Mouse (Mus musculus): ENCODE data around the gene Ndel1. TPM values are rescaled to one million over a fixed set of nuclear protein-coding genes. Genes with fewer than 3 reads are reported as not detected.
"Not testable (repeated sequence)": the region's sequence is repeated elsewhere in the genome, so short reads cannot be mapped to it uniquely, and the experiment has no call there.

Gene Ndel1
- polyA plus RNA-seq, 1 experiment = not detected

DNA sequence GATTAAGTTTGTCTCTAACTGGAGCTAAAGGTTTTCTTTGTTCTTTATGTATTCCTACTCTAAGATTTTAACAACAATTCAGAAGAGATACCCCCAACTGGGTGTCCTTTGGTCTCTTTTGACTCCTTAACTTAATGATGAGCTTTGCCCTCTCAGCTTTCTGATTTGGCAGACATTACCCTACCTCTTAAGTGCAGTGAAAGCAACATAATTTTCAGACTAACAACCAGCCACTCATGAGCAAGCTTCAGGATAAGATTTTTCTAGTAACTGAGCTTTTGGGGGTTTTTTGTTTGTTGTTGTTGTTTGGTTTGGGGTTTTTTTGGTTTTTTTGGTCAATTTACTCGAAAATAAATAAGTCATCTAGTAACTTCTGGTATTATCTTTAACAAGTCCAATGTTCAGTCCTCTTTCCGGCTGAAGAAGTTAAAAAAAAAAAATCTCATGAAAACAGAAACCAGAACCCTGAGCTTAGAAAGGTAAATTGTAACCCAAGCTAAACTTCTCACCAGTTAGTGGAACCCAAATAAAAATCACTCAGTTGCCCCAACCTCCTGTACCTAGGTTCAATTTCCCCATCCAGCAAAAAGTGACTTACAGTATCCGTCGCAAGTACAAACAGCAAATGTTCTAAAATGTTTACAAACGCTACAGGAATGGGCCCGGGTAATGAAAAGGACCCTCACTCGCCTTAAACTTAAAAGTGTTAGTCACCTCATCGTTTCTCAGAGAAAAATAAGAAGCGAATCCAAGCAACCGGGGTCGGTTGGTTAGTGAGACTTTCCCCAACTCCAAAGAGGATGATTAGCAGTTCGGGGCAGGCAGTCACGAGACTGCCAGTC is 19.8 kb downstream of the Ndel1 start:
- 1% methylated on average over 13 of the region's 13 CpGs for WGBS
- TF ChIP-seq POLR2A (IDR thresholded peaks at IDR 0.05; ENCODE audit: insufficient read depth, low read depth, low read length) = no peak
- TF ChIP-seq CTCF (IDR thresholded peaks at IDR 0.05; ENCODE audit: insufficient read depth, low read depth, low read length) = no peak
- peak overlapping the region; percentile 85 for H3K27ac ChIP-seq (ENCODE audit: insufficient read depth, low read depth, low read length)

DNA sequence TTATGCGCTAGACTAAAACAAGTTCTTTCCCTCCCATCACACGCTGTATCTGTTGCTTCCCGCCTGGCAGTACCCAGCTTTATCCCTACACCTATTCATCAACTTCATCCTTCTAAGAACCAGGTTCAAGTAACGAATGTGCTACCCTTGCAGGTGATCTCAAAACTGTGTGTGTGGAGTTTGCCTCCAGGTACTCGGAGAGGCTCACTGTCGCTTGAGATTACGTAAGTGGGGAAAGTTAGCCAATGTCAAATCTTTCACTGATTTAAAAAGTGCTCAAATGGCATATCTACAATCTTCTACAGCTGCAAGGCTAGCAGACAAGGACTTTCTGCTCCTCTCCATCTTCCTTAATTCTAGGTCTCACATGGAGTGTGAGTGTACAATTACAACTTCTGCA is 20.8 kb downstream of the Ndel1 start:
- Histone ChIP-seq H3K4me1 (ENCODE audit: control insufficient read depth, insufficient read depth, low read length) (no peaks in the 10 kb centered on the region), H3K27ac (ENCODE audit: insufficient read depth, low read depth, low read length) (no peak overlapping the region), H3K4me3 (ENCODE audit: insufficient read depth, low read depth, low read length) (no peak overlapping the region)
- WGBS = 60% methylated on average over 7 of the region's 7 CpGs
- TF ChIP-seq CTCF (IDR thresholded peaks at IDR 0.05; ENCODE audit: insufficient read depth, low read depth, low read length) = no peak
- no peak for TF ChIP-seq POLR2A (IDR thresholded peaks at IDR 0.05; ENCODE audit: insufficient read depth, low read depth, low read length)

More for the DNA sequence above, 19.8 kb downstream of the Ndel1 start:
- Histone ChIP-seq H3K4me3 (ENCODE audit: insufficient read depth, low read depth, low read length) (peak overlapping the region; percentile 79), H3K4me1 (ENCODE audit: control insufficient read depth, insufficient read depth, low read length) (no peaks in the 10 kb centered on the region)

DNA sequence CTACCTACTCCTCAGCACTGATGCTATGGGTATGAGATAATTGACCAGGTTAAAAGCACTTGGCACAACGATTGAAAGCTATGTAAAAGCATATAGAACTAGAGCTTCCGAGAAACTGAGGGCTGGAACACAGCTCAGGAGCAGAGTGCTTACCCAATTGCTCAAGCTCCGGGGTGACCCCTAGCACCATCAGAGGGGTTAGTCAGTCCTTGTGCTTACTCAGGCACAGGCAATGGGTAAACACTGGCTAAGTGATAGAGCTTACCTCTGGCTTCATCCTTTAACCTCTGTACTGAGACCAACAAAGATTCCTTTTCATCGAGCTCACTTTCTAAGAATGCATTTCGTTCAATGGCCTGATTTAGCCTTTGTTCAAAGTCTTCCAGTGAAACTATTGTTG is 32.1 kb downstream of the Ndel1 start:
- no peak for TF ChIP-seq POLR2A (IDR thresholded peaks at IDR 0.05; ENCODE audit: insufficient read depth, low read depth, low read length)
- no peak for TF ChIP-seq CTCF (IDR thresholded peaks at IDR 0.05; ENCODE audit: insufficient read depth, low read depth, low read length)

GRCm38 (mm10) chr11:68835034-68835433 is 36.6 kb downstream of the Ndel1 start:
- Histone ChIP-seq H3K4me3 (ENCODE audit: insufficient read depth, low read depth, low read length) (no peak overlapping the region), H3K4me1 (ENCODE audit: control insufficient read depth, insufficient read depth, low read length) (no peaks in the 10 kb centered on the region), H3K27ac (ENCODE audit: insufficient read depth, low read depth, low read length) (no peak overlapping the region)
- TF ChIP-seq CTCF (IDR thresholded peaks at IDR 0.05; ENCODE audit: insufficient read depth, low read depth, low read length) (no peak), POLR2A (IDR thresholded peaks at IDR 0.05; ENCODE audit: insufficient read depth, low read depth, low read length) (no peak)
- WGBS = 97% methylated on average over 3 of the region's 3 CpGs

More for the DNA sequence above, 32.1 kb downstream of the Ndel1 start:
- Histone ChIP-seq H3K4me3 (ENCODE audit: insufficient read depth, low read depth, low read length) (no peak overlapping the region), H3K27ac (ENCODE audit: insufficient read depth, low read depth, low read length) (no peak overlapping the region), H3K4me1 (ENCODE audit: control insufficient read depth, insufficient read depth, low read length) (no peaks in the 10 kb centered on the region)
- 66% methylated on average over 5 of the region's 5 CpGs for WGBS

- no peak overlapping the region for H3K4me3 ChIP-seq (ENCODE audit: insufficient read depth, low read depth, low read length)
- TF ChIP-seq POLR2A (IDR thresholded peaks at IDR 0.05; ENCODE audit: insufficient read depth, low read depth, low read length) (no peak), CTCF (IDR thresholded peaks at IDR 0.05; ENCODE audit: insufficient read depth, low read depth, low read length) (no peak)
- H3K27ac ChIP-seq (ENCODE audit: insufficient read depth, low read depth, low read length) = no peak overlapping the region
- H3K4me1 ChIP-seq (ENCODE audit: control insufficient read depth, insufficient read depth, low read length) = no peaks in the 10 kb centered on the region
Observed at GRCm38 (mm10) chr11:68833593-68833992, 38.1 kb downstream of the Ndel1 start.

- no peak overlapping the region for H3K27ac ChIP-seq (ENCODE audit: insufficient read depth, low read depth, low read length)
- TF ChIP-seq POLR2A (IDR thresholded peaks at IDR 0.05; ENCODE audit: insufficient read depth, low read depth, low read length) (no peak), CTCF (IDR thresholded peaks at IDR 0.05; ENCODE audit: insufficient read depth, low read depth, low read length) (no peak)
- 75% methylated on average over 4 of the region's 4 CpGs for WGBS
- H3K4me1 ChIP-seq (ENCODE audit: control insufficient read depth, insufficient read depth, low read length) = no peaks in the 10 kb centered on the region
- H3K4me3 ChIP-seq (ENCODE audit: insufficient read depth, low read depth, low read length) = no peak overlapping the region
Observed at GRCm38 (mm10) chr11:68832793-68833192, 38.9 kb downstream of the Ndel1 start.

GRCm38 (mm10) chr11:68831580-68831979 is 40.1 kb downstream of the Ndel1 start:
- not testable (repeated sequence) for H3K27ac ChIP-seq (ENCODE audit: insufficient read depth, low read depth, low read length); H3K4me1 ChIP-seq (ENCODE audit: control insufficient read depth, insufficient read depth, low read length); H3K4me3 ChIP-seq (ENCODE audit: insufficient read depth, low read depth, low read length)
- 92% methylated on average over 5 of the region's 5 CpGs for WGBS

- WGBS = 76% methylated on average over 3 of the region's 3 CpGs
- no peak overlapping the region for H3K4me3 ChIP-seq (ENCODE audit: insufficient read depth, low read depth, low read length)
- H3K4me1 ChIP-seq (ENCODE audit: control insufficient read depth, insufficient read depth, low read length) = peaks cover 10% of the 10 kb centered on the region
- no peak overlapping the region for H3K27ac ChIP-seq (ENCODE audit: insufficient read depth, low read depth, low read length)
- TF ChIP-seq CTCF (IDR thresholded peaks at IDR 0.05; ENCODE audit: insufficient read depth, low read depth, low read length) = no peak
Observed at GRCm38 (mm10) chr11:68826735-68827134, 44.9 kb downstream of the Ndel1 start.

DNA sequence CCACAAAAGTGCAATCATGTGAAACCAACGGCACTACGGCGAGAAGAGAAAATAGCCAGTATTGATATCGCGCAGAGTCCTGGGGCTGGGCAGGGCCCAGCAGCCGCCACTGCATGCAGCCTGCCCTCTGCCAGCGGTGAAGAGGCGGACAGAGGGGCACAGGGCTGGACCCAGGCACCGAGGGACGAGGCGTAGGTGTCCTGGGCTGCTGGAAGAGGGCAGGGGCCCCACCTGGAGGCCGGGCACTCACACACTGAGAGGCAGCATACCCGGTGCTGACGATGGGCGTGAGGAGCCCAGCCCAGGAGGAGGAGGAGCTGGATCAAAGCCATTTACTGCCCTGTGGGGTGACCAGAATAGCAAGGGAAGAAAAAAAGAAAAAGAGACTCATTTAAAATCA is 49.3 kb downstream of the Ndel1 start:
- Histone ChIP-seq H3K27ac (ENCODE audit: insufficient read depth, low read depth, low read length) (no peak overlapping the region), H3K4me1 (ENCODE audit: control insufficient read depth, insufficient read depth, low read length) (peaks cover 10% of the 10 kb centered on the region), H3K4me3 (ENCODE audit: insufficient read depth, low read depth, low read length) (no peak overlapping the region)
- 79% methylated on average over 15 of the region's 15 CpGs for WGBS
- TF ChIP-seq POLR2A (IDR thresholded peaks at IDR 0.05; ENCODE audit: insufficient read depth, low read depth, low read length) (no peak), CTCF (IDR thresholded peaks at IDR 0.05; ENCODE audit: insufficient read depth, low read depth, low read length) (no peak)
